Mouse (Mus musculus): Measurements from ENCODE around the gene Draxin. TPM values are rescaled to one million over a fixed set of nuclear protein-coding genes. Genes with fewer than 3 reads are reported as not detected.
A peak's percentile ranks its signal among the peaks of the same experiment; 100 is the strongest.

Draxin gene
- polyA plus RNA-seq, 1 experiment from 2014 or later, result 12.0 TPM

DNA sequence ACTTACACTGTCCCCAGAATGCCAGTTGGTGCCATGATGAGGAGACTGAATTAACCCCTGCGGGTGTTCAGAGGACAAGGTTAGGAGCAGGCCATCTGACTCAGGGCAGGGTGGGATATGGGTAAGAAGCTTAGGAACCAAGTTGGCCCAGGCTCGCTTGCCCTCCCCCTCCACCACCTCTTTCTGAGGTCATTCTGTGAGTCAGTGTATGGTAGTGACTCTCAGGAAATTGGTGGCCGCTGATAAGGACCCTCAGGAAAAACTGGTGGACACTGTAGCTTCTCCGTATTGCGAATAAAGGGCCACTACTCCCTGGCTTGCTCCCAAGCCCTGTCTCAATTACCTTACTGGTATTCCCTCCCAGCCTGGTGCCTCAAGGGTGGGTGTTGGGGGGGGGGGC lies 21.3 kb downstream of the Draxin start:
- WGBS, result 82% methylated on average over 5 of the region's 5 CpGs
- Histone ChIP-seq H3K27ac (ENCODE audit: low read depth, low read length) (no peak overlapping the region), H3K4me2 (ENCODE audit: low read length) (no peak overlapping the region), H3K27me3 (replicated peaks; ENCODE audit: control insufficient read depth, insufficient read depth, low read length) (no peaks in the 10 kb centered on the region), H3K9me3 (ENCODE audit: control insufficient read depth, low read length) (no peaks in the 10 kb centered on the region), H3K36me3 (ENCODE audit: control insufficient read depth, insufficient read depth, low read length) (peaks cover 4% of the 10 kb centered on the region; the same call in 1 of the 2 replicates), H3K4me1 (ENCODE audit: control insufficient read depth, insufficient read depth, low read depth, low read length) (no peaks in the 10 kb centered on the region), H3K4me3 (ENCODE audit: low read length) (no peak overlapping the region), H3K9ac (ENCODE audit: low read depth, low read length) (no peak overlapping the region)
- no peak for ATAC-seq

DNA sequence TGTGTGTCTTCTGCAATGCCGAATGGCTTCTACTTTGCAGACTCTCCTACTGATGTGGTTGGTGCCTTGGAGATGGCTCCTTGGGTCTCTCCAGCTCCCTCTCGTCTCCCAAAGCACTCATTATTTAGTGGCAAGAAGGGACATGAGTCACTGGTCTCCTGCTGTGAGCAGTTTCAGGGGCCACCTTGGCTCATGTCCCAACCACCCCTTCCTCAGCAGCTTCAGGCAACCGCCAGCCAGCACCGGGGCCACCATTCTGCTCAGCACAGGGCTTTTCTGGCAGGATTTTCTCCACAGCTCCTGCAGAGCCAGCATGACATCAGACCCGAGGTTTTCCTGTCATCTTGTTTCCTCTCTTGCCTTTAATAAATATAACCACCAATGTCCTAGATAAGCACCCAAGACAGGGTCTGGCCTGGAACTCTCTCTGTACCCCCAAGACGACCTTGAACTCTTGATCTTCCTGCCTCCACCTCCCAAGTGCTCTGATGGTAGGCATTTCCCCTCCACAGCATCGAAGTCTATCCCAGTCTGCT lies 21.9 kb downstream of the Draxin start:
- peak; percentile 22; the same call in 1 of the 2 replicates for ATAC-seq
- H3K36me3 ChIP-seq (ENCODE audit: control insufficient read depth, insufficient read depth, low read length), result peaks cover 4% of the 10 kb centered on the region; the same call in 1 of the 2 replicates
- 51% methylated on average over 7 of the region's 7 CpGs for WGBS

GRCm38 (mm10) chr4:148107621-148108291 lies 22.7 kb downstream of the Draxin start:
- 32% methylated on average over 22 of the region's 22 CpGs for WGBS
- H3K27ac ChIP-seq (ENCODE audit: low read depth, low read length), result peak overlapping the region; percentile 11; the same call in 1 of the 2 replicates
- H3K9ac ChIP-seq (ENCODE audit: low read depth, low read length), result no peak overlapping the region
- no peaks in the 10 kb centered on the region for H3K4me1 ChIP-seq (ENCODE audit: control insufficient read depth, insufficient read depth, low read depth, low read length)
- H3K4me2 ChIP-seq (ENCODE audit: low read length), result no peak overlapping the region
- H3K27me3 ChIP-seq (replicated peaks; ENCODE audit: control insufficient read depth, insufficient read depth, low read length), result no peaks in the 10 kb centered on the region
- peaks cover 4% of the 10 kb centered on the region; the same call in 1 of the 2 replicates for H3K36me3 ChIP-seq (ENCODE audit: control insufficient read depth, insufficient read depth, low read length)
- H3K9me3 ChIP-seq (ENCODE audit: control insufficient read depth, low read length), result no peaks in the 10 kb centered on the region
- H3K4me3 ChIP-seq (ENCODE audit: low read length), result no peak overlapping the region
- ATAC-seq, result peak; percentile 74

More for the DNA sequence above, 21.9 kb downstream of the Draxin start:
- Histone ChIP-seq H3K27ac (ENCODE audit: low read depth, low read length) (peak overlapping the region; percentile 11), H3K9ac (ENCODE audit: low read depth, low read length) (no peak overlapping the region), H3K9me3 (ENCODE audit: control insufficient read depth, low read length) (no peaks in the 10 kb centered on the region), H3K4me3 (ENCODE audit: low read length) (no peak overlapping the region), H3K4me1 (ENCODE audit: control insufficient read depth, insufficient read depth, low read depth, low read length) (no peaks in the 10 kb centered on the region), H3K27me3 (replicated peaks; ENCODE audit: control insufficient read depth, insufficient read depth, low read length) (no peaks in the 10 kb centered on the region), H3K4me2 (ENCODE audit: low read length) (no peak overlapping the region)

- Histone ChIP-seq H3K4me2 (ENCODE audit: low read length) (no peak overlapping the region), H3K27ac (ENCODE audit: low read depth, low read length) (no peak overlapping the region), H3K4me3 (ENCODE audit: low read length) (no peak overlapping the region), H3K36me3 (ENCODE audit: control insufficient read depth, insufficient read depth, low read length) (no peaks in the 10 kb centered on the region), H3K9me3 (ENCODE audit: control insufficient read depth, low read length) (no peaks in the 10 kb centered on the region), H3K9ac (ENCODE audit: low read depth, low read length) (no peak overlapping the region), H3K27me3 (replicated peaks; ENCODE audit: control insufficient read depth, insufficient read depth, low read length) (no peaks in the 10 kb centered on the region), H3K4me1 (ENCODE audit: control insufficient read depth, insufficient read depth, low read depth, low read length) (peaks cover 10% of the 10 kb centered on the region)
- 92% methylated on average over 3 of the region's 3 CpGs for WGBS
- ATAC-seq, result no peak
Measured at GRCm38 (mm10) chr4:148104146-148104545, 26.4 kb downstream of the Draxin start.

- Histone ChIP-seq H3K4me3 (ENCODE audit: low read length) (peak overlapping the region; percentile 30), H3K36me3 (ENCODE audit: control insufficient read depth, insufficient read depth, low read length) (no peaks in the 10 kb centered on the region), H3K27me3 (replicated peaks; ENCODE audit: control insufficient read depth, insufficient read depth, low read length) (no peaks in the 10 kb centered on the region), H3K9ac (ENCODE audit: low read depth, low read length) (peak overlapping the region; percentile 54), H3K4me1 (ENCODE audit: control insufficient read depth, insufficient read depth, low read depth, low read length) (peaks cover 12% of the 10 kb centered on the region), H3K27ac (ENCODE audit: low read depth, low read length) (peak overlapping the region; percentile 71), H3K4me2 (ENCODE audit: low read length) (peak overlapping the region; percentile 56), H3K9me3 (ENCODE audit: control insufficient read depth, low read length) (no peaks in the 10 kb centered on the region)
- peak; percentile 87 for ATAC-seq
- 18% methylated on average over 29 of the region's 29 CpGs for WGBS
Measured at GRCm38 (mm10) chr4:148101801-148102527, 28.5 kb downstream of the Draxin start.

- H3K9me3 ChIP-seq (ENCODE audit: control insufficient read depth, low read length), result no peaks in the 10 kb centered on the region
- H3K4me1 ChIP-seq (ENCODE audit: control insufficient read depth, insufficient read depth, low read depth, low read length), result peaks cover 12% of the 10 kb centered on the region
- 78% methylated on average over 3 of the region's 3 CpGs for WGBS
- no peak overlapping the region for H3K4me3 ChIP-seq (ENCODE audit: low read length)
- H3K36me3 ChIP-seq (ENCODE audit: control insufficient read depth, insufficient read depth, low read length), result no peaks in the 10 kb centered on the region
- ATAC-seq, result no peak
- H3K27ac ChIP-seq (ENCODE audit: low read depth, low read length), result no peak overlapping the region
- H3K9ac ChIP-seq (ENCODE audit: low read depth, low read length), result no peak overlapping the region
- no peaks in the 10 kb centered on the region for H3K27me3 ChIP-seq (replicated peaks; ENCODE audit: control insufficient read depth, insufficient read depth, low read length)
- H3K4me2 ChIP-seq (ENCODE audit: low read length), result no peak overlapping the region
Measured at GRCm38 (mm10) chr4:148098666-148099065, 31.8 kb downstream of the Draxin start.

DNA sequence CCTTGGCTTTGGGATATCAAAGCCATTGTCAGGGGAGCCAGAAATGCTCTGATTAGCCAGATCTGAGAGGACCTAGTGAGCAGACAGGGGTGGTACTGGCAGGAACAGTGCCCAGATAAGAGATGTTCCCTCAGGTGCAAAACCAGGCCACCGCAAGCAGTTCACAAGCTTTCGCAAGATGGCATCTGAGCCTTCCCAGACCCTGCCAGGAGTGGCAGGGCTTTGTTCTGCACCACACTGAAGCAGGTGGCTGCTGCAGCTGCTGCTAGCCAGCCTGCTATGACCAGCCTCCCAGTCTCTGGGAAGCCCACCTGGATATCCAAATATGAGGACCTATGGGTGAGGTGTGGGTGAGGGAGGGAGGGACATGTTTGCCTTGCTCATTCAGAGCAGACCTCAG lies 32.6 kb downstream of the Draxin start:
- no peaks in the 10 kb centered on the region for H3K27me3 ChIP-seq (replicated peaks; ENCODE audit: control insufficient read depth, insufficient read depth, low read length)
- H3K9me3 ChIP-seq (ENCODE audit: control insufficient read depth, low read length), result no peaks in the 10 kb centered on the region
- no peak overlapping the region for H3K9ac ChIP-seq (ENCODE audit: low read depth, low read length)
- H3K36me3 ChIP-seq (ENCODE audit: control insufficient read depth, insufficient read depth, low read length), result no peaks in the 10 kb centered on the region
- H3K4me1 ChIP-seq (ENCODE audit: control insufficient read depth, insufficient read depth, low read depth, low read length), result peaks cover 12% of the 10 kb centered on the region
- no peak for ATAC-seq
- H3K4me3 ChIP-seq (ENCODE audit: low read length), result no peak overlapping the region
- H3K27ac ChIP-seq (ENCODE audit: low read depth, low read length), result 0 out of 2 replicates have a peak overlapping the region, but pooled peaks have one; percentile 0
- 87% methylated on average over 2 of the region's 2 CpGs for WGBS
- H3K4me2 ChIP-seq (ENCODE audit: low read length), result no peak overlapping the region

DNA sequence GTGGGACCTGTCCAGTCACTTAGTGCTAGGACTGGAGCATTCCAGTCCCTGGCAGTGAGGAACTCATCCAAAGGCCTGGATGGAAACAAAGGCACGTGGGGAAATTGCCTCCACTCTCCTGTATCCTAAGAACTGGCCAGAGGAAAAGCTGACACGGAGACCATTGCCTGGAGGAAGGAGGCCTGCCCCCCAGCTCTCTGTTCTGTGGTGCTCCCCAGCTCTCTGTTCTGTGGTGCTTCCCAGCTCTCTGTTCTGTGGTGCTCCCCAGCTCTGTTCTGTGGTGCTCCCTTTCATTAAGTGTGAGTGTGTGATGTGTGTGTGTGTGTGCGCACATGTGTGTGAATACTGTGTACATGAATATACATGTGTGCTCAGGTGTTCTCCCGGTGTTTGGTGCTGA lies 35.4 kb downstream of the Draxin start:
- no peak for ATAC-seq
- Histone ChIP-seq H3K4me2 (ENCODE audit: low read length) (no peak overlapping the region), H3K27ac (ENCODE audit: low read depth, low read length) (no peak overlapping the region), H3K4me1 (ENCODE audit: control insufficient read depth, insufficient read depth, low read depth, low read length) (peaks cover 2% of the 10 kb centered on the region; the same call in 1 of the 2 replicates), H3K36me3 (ENCODE audit: control insufficient read depth, insufficient read depth, low read length) (no peaks in the 10 kb centered on the region), H3K4me3 (ENCODE audit: low read length) (no peak overlapping the region), H3K9ac (ENCODE audit: low read depth, low read length) (no peak overlapping the region), H3K27me3 (replicated peaks; ENCODE audit: control insufficient read depth, insufficient read depth, low read length) (no peaks in the 10 kb centered on the region), H3K9me3 (ENCODE audit: control insufficient read depth, low read length) (no peaks in the 10 kb centered on the region)
- WGBS, result 74% methylated on average over 4 of the region's 4 CpGs

GRCm38 (mm10) chr4:148094161-148094560 lies 36.3 kb downstream of the Draxin start:
- no peak overlapping the region for H3K4me3 ChIP-seq (ENCODE audit: low read length)
- H3K27me3 ChIP-seq (replicated peaks; ENCODE audit: control insufficient read depth, insufficient read depth, low read length), result no peaks in the 10 kb centered on the region
- H3K4me2 ChIP-seq (ENCODE audit: low read length), result no peak overlapping the region
- peaks cover 2% of the 10 kb centered on the region; the same call in 1 of the 2 replicates for H3K4me1 ChIP-seq (ENCODE audit: control insufficient read depth, insufficient read depth, low read depth, low read length)
- no peaks in the 10 kb centered on the region for H3K36me3 ChIP-seq (ENCODE audit: control insufficient read depth, insufficient read depth, low read length)
- no peaks in the 10 kb centered on the region for H3K9me3 ChIP-seq (ENCODE audit: control insufficient read depth, low read length)
- no peak for ATAC-seq
- no peak overlapping the region for H3K27ac ChIP-seq (ENCODE audit: low read depth, low read length)
- WGBS, result 82% methylated on average over 5 of the region's 5 CpGs
- H3K9ac ChIP-seq (ENCODE audit: low read depth, low read length), result no peak overlapping the region

Measured in hindbrain, embryonic 16.5 days (tissue).